Mouse (Mus musculus) CH12.LX (cell line): ENCODE results near the gene Mtnr1b.

Experiments
- CTCF ChIP-seq, 2 experiments: IDR thresholded peaks in 1 of 2; conservative IDR thresholded peaks in 1 of 2; 2 replicates each; pipeline ENCODE4 v1.5.1; 2011 to 2012; ENCODE audit warnings: low read depth in 2 of 2, low read length in 2 of 2, improper control_type of control experiment in 1 of 2, inconsistent platforms in 1 of 2, mild to moderate bottlenecking in 1 of 2, moderate library complexity in 1 of 2
- EP300 ChIP-seq: IDR thresholded peaks from 2 replicates; pipeline ENCODE4 v1.6.1; 2011; ENCODE audit warnings: low read length, improper control_type of control experiment
- MYC ChIP-seq: IDR thresholded peaks from 2 replicates; pipeline ENCODE4 v1.6.1; 2011; ENCODE audit warnings: low read depth, mild to moderate bottlenecking, improper control_type of control experiment, low read length
- RAD21 ChIP-seq: IDR thresholded peaks from 2 replicates; pipeline ENCODE4 v1.6.1; 2011; ENCODE audit warnings: low read depth, mild to moderate bottlenecking, low read length, improper control_type of control experiment, moderate library complexity
- ZC3H11A ChIP-seq: IDR thresholded peaks from 2 replicates; pipeline ENCODE4 v1.6.1; 2012; ENCODE audit warnings: low read depth, mild to moderate bottlenecking, inconsistent platforms, low read length, improper control_type of control experiment

- TF ChIP-seq RAD21 (no peak), MYC (no peak), EP300 (no peak), ZC3H11A (no peak), CTCF (conservative IDR thresholded peaks at IDR 0.05 in 1 of 2, IDR thresholded peaks at IDR 0.05 in 1 of 2; ENCODE audit: low read depth in 2 of 2, low read length in 2 of 2) (no peak)
Measured at GRCm38 (mm10) chr9:15870013-15870412, 4.3 kb downstream of the Mtnr1b start.
